29 mouse cellular contexts compared by ENCODE assay signal in genomic region chr11:7178724-7179123, GRCm38 (mm10). TPM values are rescaled to one million over a fixed set of nuclear protein-coding genes. Genes with fewer than 3 reads are reported as not detected.
DNase-seq lines count a peak whose midpoint lies in the region; ATAC-seq and TF ChIP-seq lines count a peak whose summit lies in the region.
"Had no signal": no experiment of that assay in that cellular context is flagged by ENCODE, and none has a peak within 500 bp of the region (broad histone marks: within the 10 kb centered on the region; RNA-seq: fewer than 3 reads in every experiment).

No protein-coding gene starts in this region.

- H3K9me3 ChIP-seq in liver, postnatal 0 days (ENCODE audit: low read length), result no peaks in the 10 kb centered on the region
- H3K9me3 ChIP-seq in lung, postnatal 0 days (ENCODE audit: low read length), result no peaks in the 10 kb centered on the region
- no peaks in the 10 kb centered on the region for H3K9me3 ChIP-seq in intestine, embryonic 15.5 days
- H3K9me3 ChIP-seq: embryonic facial prominence, embryonic 10.5 days; embryonic facial prominence, embryonic 13.5 days; hindbrain, embryonic 12.5 days; hindbrain, embryonic 15.5 days had no signal

- H3K4me3 ChIP-seq in liver, postnatal 0 days (ENCODE audit: low read depth, low read length), result no peak overlapping the region
- no peak overlapping the region for H3K4me3 ChIP-seq in lung, postnatal 0 days (ENCODE audit: low read depth, low read length)
- H3K4me3 ChIP-seq in intestine, embryonic 15.5 days (replicated peaks), result no peak overlapping the region
- H3K4me3 ChIP-seq: embryonic facial prominence, embryonic 10.5 days; embryonic facial prominence, embryonic 13.5 days; erythroblast, embryonic 14.5 days; gastrocnemius, adult 2 months; hindbrain, embryonic 12.5 days; hindbrain, embryonic 15.5 days had no signal

- H3K4me2 ChIP-seq in liver, postnatal 0 days (ENCODE audit: low read depth, low read length), result no peak overlapping the region
- no peak overlapping the region for H3K4me2 ChIP-seq in lung, postnatal 0 days (replicated peaks; ENCODE audit: low read depth, low read length)
- no peak overlapping the region for H3K4me2 ChIP-seq in intestine, embryonic 15.5 days (replicated peaks)
- H3K4me2 ChIP-seq: embryonic facial prominence, embryonic 13.5 days; heart, embryonic 11.5 days; hindbrain, embryonic 12.5 days; hindbrain, embryonic 15.5 days had no signal

- no peaks in the 10 kb centered on the region for H3K27me3 ChIP-seq in liver, postnatal 0 days (ENCODE audit: insufficient read depth, low read length)
- H3K27me3 ChIP-seq in lung, postnatal 0 days (replicated peaks; ENCODE audit: insufficient read depth, low read length), result no peaks in the 10 kb centered on the region
- H3K27me3 ChIP-seq in intestine, embryonic 15.5 days (replicated peaks), result no peaks in the 10 kb centered on the region
- H3K27me3 ChIP-seq: embryonic facial prominence, embryonic 13.5 days; hindbrain, embryonic 12.5 days; hindbrain, embryonic 15.5 days had no signal

- DNase-seq in cerebellum, adult 9-10 months, result peak; percentile 4
- DNase-seq in cerebellum, adult 9-11 months, result no peak
- no peak for DNase-seq in liver, postnatal 0 days
- DNase-seq in liver, result no peak
- DNase-seq in lung, postnatal 0 days (ENCODE audit: low spot score), result peak; percentile 46
- DNase-seq in lung, postnatal 14 days, result no peak
- DNase-seq in embryo, embryonic 11 days, result no peak
- DNase-seq: adrenal gland, adult 8-10 months; adrenal gland, postnatal 25 days; cerebellum, adult 11-12 months; cerebellum, adult 8-10 months; cerebellum, postnatal 25 days; forebrain, postnatal 0 days; gastrocnemius, adult 2 months; gastrocnemius, postnatal 14 days; heart, adult 11 months had no signal

- H3K27ac ChIP-seq in liver, postnatal 0 days (ENCODE audit: low read depth), result no peak overlapping the region
- H3K27ac ChIP-seq in lung, postnatal 0 days (ENCODE audit: low read length), result peak overlapping the region; percentile 20; the same call in 1 of the 2 replicates
- H3K27ac ChIP-seq in intestine, embryonic 15.5 days, result no peak overlapping the region
- H3K27ac ChIP-seq: embryonic facial prominence, embryonic 10.5 days; embryonic facial prominence, embryonic 13.5 days; gastrocnemius, adult 2 months; hindbrain, embryonic 12.5 days; hindbrain, embryonic 15.5 days had no signal

- TF ChIP-seq CTCF in liver, postnatal 0 days (IDR thresholded peaks at IDR 0.05; ENCODE audit: low read depth), result no peak
- TF ChIP-seq CTCF in lung, postnatal 0 days (IDR thresholded peaks at IDR 0.05), result no peak

- peak overlapping the region; percentile 38; the same call in 1 of the 2 replicates for H3K9ac ChIP-seq in liver, postnatal 0 days (replicated peaks)
- no peak overlapping the region for H3K9ac ChIP-seq in lung, postnatal 0 days (replicated peaks; ENCODE audit: low read depth)
- H3K9ac ChIP-seq in intestine, embryonic 15.5 days, result no peak overlapping the region
- H3K9ac ChIP-seq: embryonic facial prominence, embryonic 13.5 days; forebrain, postnatal 0 days; hindbrain, embryonic 12.5 days; hindbrain, embryonic 15.5 days had no signal

- no peak for ATAC-seq in liver, postnatal 0 days
- peak; percentile 62 for ATAC-seq in lung, postnatal 0 days
- peak; percentile 81 for ATAC-seq in intestine, embryonic 15.5 days
- ATAC-seq: activated CD4-positive, CD25-positive, alpha-beta regulatory T cell, adult 4 months; forebrain, embryonic 14.5 days; forebrain, postnatal 0 days had no signal

- WGBS in liver, postnatal 0 days (ENCODE audit: insufficient replicate concordance), result 53% methylated on average over 4 of the region's 4 CpGs
- WGBS in lung, postnatal 0 days, result 46% methylated on average over 4 of the region's 4 CpGs
- WGBS in intestine, embryonic 15.5 days, result 53% methylated on average over 4 of the region's 4 CpGs

- no peak for TF ChIP-seq EP300 in liver, postnatal 0 days (IDR thresholded peaks at IDR 0.05; ENCODE audit: low read depth)
- peak; percentile 57; the same call in 1 of the 2 replicates for TF ChIP-seq EP300 in lung, postnatal 0 days (IDR thresholded peaks at IDR 0.05)

- H3K36me3 ChIP-seq in liver, postnatal 0 days (replicated peaks; ENCODE audit: insufficient read depth, low read length), result no peaks in the 10 kb centered on the region
- no peaks in the 10 kb centered on the region for H3K36me3 ChIP-seq in lung, postnatal 0 days (ENCODE audit: insufficient read depth, low read length)
- no peaks in the 10 kb centered on the region for H3K36me3 ChIP-seq in intestine, embryonic 15.5 days
- H3K36me3 ChIP-seq: embryonic facial prominence, embryonic 10.5 days; embryonic facial prominence, embryonic 13.5 days; hindbrain, embryonic 12.5 days; hindbrain, embryonic 15.5 days had no signal

- H3K4me1 ChIP-seq in liver, postnatal 0 days (ENCODE audit: insufficient read depth), result no peaks in the 10 kb centered on the region
- H3K4me1 ChIP-seq in lung, postnatal 0 days (ENCODE audit: insufficient read depth, low read depth, low read length), result no peaks in the 10 kb centered on the region
- H3K4me1 ChIP-seq in intestine, embryonic 15.5 days (replicated peaks), result no peaks in the 10 kb centered on the region
- H3K4me1 ChIP-seq: hindbrain, embryonic 15.5 days had no signal

RNA-seq across cellular contexts. Expression of gene Gm11985, which starts 9.6 kb away (rescaled TPM):
- 0.11 TPM in 2 replicates for polyA plus RNA-seq in liver, postnatal 0 days (2015; fragmentation: Nextera tagmentation; extraction: Ambion mirVana)
- not detected in 2 replicates for polyA plus RNA-seq in lung, postnatal 0 days (2015; fragmentation: Nextera tagmentation; extraction: Ambion mirVana)
- not detected in 2 replicates for polyA plus RNA-seq in intestine, embryonic 15.5 days (2015; fragmentation: Nextera tagmentation; extraction: Ambion mirVana)
- polyA plus RNA-seq: activated CD4-positive, CD25-positive, alpha-beta regulatory T cell, adult 4 months; brain, embryonic 14.5 days; embryonic facial prominence, embryonic 13.5 days; erythroblast, embryonic 14.5 days; forebrain, embryonic 14.5 days; forebrain, postnatal 0 days; frontal cortex, adult 2 months; heart, embryonic 11.5 days; heart, embryonic 14.5 days; heart, postnatal 0 days; hindbrain, embryonic 12.5 days had no signal

RNA-seq across cellular contexts. Expression of gene Igfbp1, which starts 18.9 kb away (rescaled TPM):
- polyA plus RNA-seq in liver, postnatal 0 days (2015; fragmentation: Nextera tagmentation; extraction: Ambion mirVana), result 1,301 and 1,767 TPM in 2 replicates
- 0.23 and 0.69 TPM in 2 replicates for polyA plus RNA-seq in lung, postnatal 0 days (2015; fragmentation: Nextera tagmentation; extraction: Ambion mirVana)
- 3.2 and 9.4 TPM in 2 replicates for polyA plus RNA-seq in intestine, embryonic 15.5 days (2015; fragmentation: Nextera tagmentation; extraction: Ambion mirVana)
- polyA plus RNA-seq: activated CD4-positive, CD25-positive, alpha-beta regulatory T cell, adult 4 months; forebrain, postnatal 0 days; heart, embryonic 14.5 days; heart, postnatal 0 days had no signal

RNA-seq across cellular contexts. Expression of gene Igfbp3, which starts 35.0 kb away (rescaled TPM):
- 27.4 and 31.3 TPM in 2 replicates for polyA plus RNA-seq in liver, postnatal 0 days (2015; fragmentation: Nextera tagmentation; extraction: Ambion mirVana)
- polyA plus RNA-seq in lung, postnatal 0 days (2015; fragmentation: Nextera tagmentation; extraction: Ambion mirVana), result 23.7 and 45.9 TPM in 2 replicates
- 41.4 and 46.0 TPM in 2 replicates for polyA plus RNA-seq in intestine, embryonic 15.5 days (2015; fragmentation: Nextera tagmentation; extraction: Ambion mirVana)
- polyA plus RNA-seq: activated CD4-positive, CD25-positive, alpha-beta regulatory T cell, adult 4 months had no signal

Comparison
In these comparisons a context has a peak if more than half of its experiments do, and no peak if none do; other contexts are left out.
1. DNase-seq: peak in cerebellum, adult 9-10 months (single experiment) and lung, postnatal 0 days (single experiment); none in cerebellum, adult 9-11 months (single experiment), liver, postnatal 0 days (single experiment), liver (single experiment), lung, postnatal 14 days (single experiment) and embryo, embryonic 11 days (single experiment).
2. RNA of gene Igfbp1, which starts 18.9 kb away (polyA plus RNA-seq): 1,301 to 1,767 TPM in liver, postnatal 0 days; 3.2 to 9.4 TPM in intestine, embryonic 15.5 days and 0.23 to 0.69 TPM in lung, postnatal 0 days; every median in the first group is over 100 times any median in the second.